Comparison of ENCODE assay signal across 8 mouse cellular contexts in genomic region chr11:85832231-85832924, GRCm38 (mm10). TPM values are rescaled to one million over a fixed set of nuclear protein-coding genes. Genes with fewer than 3 reads are reported as not detected.
DNase-seq lines count a peak whose midpoint lies in the region; ATAC-seq lines count a peak whose summit lies in the region.

Gene Tbx2 (plus strand): TSS chr11:85832551.

- peak; percentile 84 for ATAC-seq in embryonic facial prominence, embryonic 15.5 days (ENCODE audit: insufficient number of reproducible peaks, low FRiP score, low TSS enrichment, low read depth)
- ATAC-seq in heart, embryonic 15.5 days (replicated peaks; ENCODE audit: insufficient number of reproducible peaks, insufficient read depth, low FRiP score, low read depth): peak; percentile 63

- no peaks in the 10 kb centered on the region for H3K9me3 ChIP-seq in embryonic facial prominence, embryonic 15.5 days (replicated peaks)
- no peaks in the 10 kb centered on the region for H3K9me3 ChIP-seq in heart, embryonic 15.5 days (replicated peaks)
- H3K9me3 ChIP-seq in midbrain, embryonic 10.5 days (replicated peaks): no peaks in the 10 kb centered on the region

- peaks cover 69% of the 10 kb centered on the region for H3K27me3 ChIP-seq in embryonic facial prominence, embryonic 15.5 days
- H3K27me3 ChIP-seq in heart, embryonic 15.5 days: peaks cover 93% of the 10 kb centered on the region
- peaks cover 100% of the 10 kb centered on the region for H3K27me3 ChIP-seq in midbrain, embryonic 10.5 days (ENCODE audit: low read depth, poor library complexity, severe bottlenecking)

- under 1% methylated on average over 50 of the region's 52 CpGs for WGBS in embryonic facial prominence, embryonic 15.5 days
- under 1% methylated on average over 48 of the region's 52 CpGs for WGBS in heart, embryonic 15.5 days
- WGBS in midbrain, embryonic 10.5 days: 1% methylated on average over 49 of the region's 52 CpGs

- H3K4me1 ChIP-seq in embryonic facial prominence, embryonic 15.5 days: peaks cover 59% of the 10 kb centered on the region
- peaks cover 51% of the 10 kb centered on the region for H3K4me1 ChIP-seq in heart, embryonic 15.5 days (replicated peaks)
- peaks cover 68% of the 10 kb centered on the region for H3K4me1 ChIP-seq in midbrain, embryonic 10.5 days

- peak within 1 kb of the TSS; percentile 80 for H3K9ac ChIP-seq in embryonic facial prominence, embryonic 15.5 days
- peak within 1 kb of the TSS; percentile 68 for H3K9ac ChIP-seq in heart, embryonic 15.5 days

- H3K27ac ChIP-seq in embryonic facial prominence, embryonic 15.5 days (replicated peaks): peak within 1 kb of the TSS; percentile 89
- peak within 1 kb of the TSS; percentile 76 for H3K27ac ChIP-seq in heart, embryonic 15.5 days
- peak within 1 kb of the TSS; percentile 65; the same call in 1 of the 2 replicates for H3K27ac ChIP-seq in midbrain, embryonic 10.5 days (replicated peaks)

- peak within 1 kb of the TSS; percentile 81 for H3K4me2 ChIP-seq in embryonic facial prominence, embryonic 15.5 days (replicated peaks)
- peak within 1 kb of the TSS; percentile 96 for H3K4me2 ChIP-seq in heart, embryonic 15.5 days

- H3K36me3 ChIP-seq in embryonic facial prominence, embryonic 15.5 days: no peaks in the 10 kb centered on the region
- no peaks in the 10 kb centered on the region for H3K36me3 ChIP-seq in heart, embryonic 15.5 days
- H3K36me3 ChIP-seq in midbrain, embryonic 10.5 days: no peaks in the 10 kb centered on the region

- DNase-seq in adrenal gland, adult 18-20 months (ENCODE audit: low spot score in 2 of 2): peak; percentile 67 to 76
- peak; percentile 96 for DNase-seq in kidney, postnatal 14 days
- DNase-seq in midbrain, embryonic 10.5 days (ENCODE audit: low spot score): peak; percentile 72
- peak; percentile 89 for DNase-seq in urinary bladder, adult 2 months (ENCODE audit: low spot score)
- no peak for DNase-seq in right cerebral cortex, adult 18-20 months
- no peak for DNase-seq in right cerebral cortex, postnatal 10 days (ENCODE audit: low spot score in 2 of 2)

- peak within 1 kb of the TSS; percentile 67 for H3K4me3 ChIP-seq in embryonic facial prominence, embryonic 15.5 days (replicated peaks)
- H3K4me3 ChIP-seq in heart, embryonic 15.5 days: peak within 1 kb of the TSS; percentile 63
- peak within 1 kb of the TSS; percentile 58 for H3K4me3 ChIP-seq in midbrain, embryonic 10.5 days

RNA-seq across cellular contexts. Expression of gene Tbx2, which starts in this region (rescaled TPM):
- 10 to 100 TPM; 14.5 to 17.7 TPM for total RNA-seq in adrenal gland, adult 18-20 months (2021)
- 8.0 and 8.1 TPM in 2 replicates for polyA plus RNA-seq in embryonic facial prominence, embryonic 15.5 days (2015; fragmentation: Nextera tagmentation; extraction: Ambion mirVana)
- 2.6 and 5.3 TPM in 2 replicates for polyA plus RNA-seq in heart, embryonic 15.5 days (2015; fragmentation: Nextera tagmentation; extraction: Ambion mirVana)
- polyA plus RNA-seq in midbrain, embryonic 10.5 days (2016; fragmentation: Nextera tagmentation; extraction: Ambion mirVana): 0.27 and 0.43 TPM in 2 replicates
- 130 and 133 TPM in 2 replicates for polyA plus RNA-seq in urinary bladder, adult 2 months (2012; rRNA removed)

Comparison
In these comparisons a context has a peak if more than half of its experiments do, and no peak if none do; other contexts are left out.
1. RNA of gene Tbx2 (polyA plus RNA-seq): 130 to 133 TPM in urinary bladder, adult 2 months; 8.0 to 8.1 TPM in embryonic facial prominence, embryonic 15.5 days, 2.6 to 5.3 TPM in heart, embryonic 15.5 days and 0.27 to 0.43 TPM in midbrain, embryonic 10.5 days; every median in the first group is over 10 times any median in the second.
2. Peak in DNase-seq, H3K4me3 ChIP-seq and H3K27ac ChIP-seq in midbrain, embryonic 10.5 days; RNA of the gene not detected or under 1 TPM.
3. DNase-seq: peak in adrenal gland, adult 18-20 months (2 of 2), kidney, postnatal 14 days (single experiment) and urinary bladder, adult 2 months (single experiment); none in right cerebral cortex, adult 18-20 months (single experiment) and right cerebral cortex, postnatal 10 days (0 of 2).
4. Peak in every context shown above with its lines, with median percentiles within 50 percentile points of each other: H3K27ac ChIP-seq and H3K4me3 ChIP-seq.